Mouse (Mus musculus): ENCODE measurements around the gene Ddx39. TPM values are rescaled to one million over a fixed set of nuclear protein-coding genes. Genes with fewer than 3 reads are reported as not detected.
A peak's percentile ranks its signal among the peaks of the same experiment; 100 is the strongest.

The Ddx39 gene
- polyA plus RNA-seq, 2 experiments from 2014 or later, result 164 to 195 TPM

DNA sequence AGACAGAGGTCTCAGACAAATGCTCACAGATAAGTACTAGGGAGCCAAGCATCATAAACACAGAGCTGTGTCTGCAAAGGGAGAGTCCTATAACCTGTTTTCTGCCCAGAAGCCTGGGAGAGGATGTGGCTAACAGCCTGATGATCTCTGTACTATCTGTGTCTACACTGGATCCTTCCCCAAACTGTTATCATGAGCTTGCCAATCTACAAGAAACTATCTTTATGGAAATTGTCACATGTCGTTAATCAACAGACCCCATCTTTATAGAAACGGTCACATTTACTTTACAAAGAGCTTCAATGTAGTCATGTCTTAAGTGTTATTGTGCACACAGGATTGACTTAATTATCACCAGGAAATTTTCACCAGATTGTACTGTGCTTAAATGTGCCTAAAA, 55.7 kb downstream of the Ddx39 start:
- ATAC-seq, result peak; percentile 34

DNA sequence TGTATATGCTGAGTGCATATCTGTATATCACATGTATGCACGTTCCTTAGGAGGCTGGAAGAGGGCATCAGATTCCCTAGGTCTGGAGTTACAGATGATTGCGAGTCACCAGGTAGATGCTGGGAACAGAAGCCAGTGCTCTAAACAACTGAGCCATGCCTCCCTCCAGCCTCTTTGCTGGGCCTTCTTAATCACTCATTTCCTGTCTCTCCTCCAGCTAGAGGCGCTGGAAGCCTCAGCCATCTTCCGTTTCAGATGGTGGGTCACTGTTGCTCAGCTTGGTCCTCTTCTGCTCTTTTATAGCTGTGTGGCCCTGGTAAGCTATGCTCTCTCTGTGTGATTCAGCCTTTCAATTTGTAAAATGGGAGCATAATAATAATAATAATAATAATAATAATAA, 56.8 kb downstream of the Ddx39 start:
- peak; percentile 10 for ATAC-seq

GRCm38 (mm10) chr8:83772701-83773451, 57.9 kb downstream of the Ddx39 start:
- peak; percentile 56 for ATAC-seq

GRCm38 (mm10) chr8:83773452-83773846, 58.5 kb downstream of the Ddx39 start:
- peak; percentile 60 for ATAC-seq

- ATAC-seq, result no peak
These were observed 59.2 kb downstream of the Ddx39 start for GRCm38 (mm10) chr8:83774221-83774620.

Other genes with a start within 250 kb of the Ddx39 start
- not detected for gene Olfr370, start 179.4 kb upstream of the Ddx39 start, polyA plus RNA-seq (2017; shearing (Covaris generic))
- 100 to 1,000 TPM; 350 to 354 TPM for gene Ndufb7, start 148.5 kb upstream of the Ddx39 start, polyA plus RNA-seq (2017; shearing (Covaris generic))
- 100 to 1,000 TPM; 421 to 424 TPM for gene Tecr, start 107.2 kb upstream of the Ddx39 start, polyA plus RNA-seq (2017; shearing (Covaris generic))
- gene Dnajb1, start 107.0 kb upstream of the Ddx39 start, polyA plus RNA-seq (2017; shearing (Covaris generic)), result 10 to 100 TPM; 40.7 to 44.0 TPM
- 10 to 100 TPM; 21.5 to 26.8 TPM for gene Gipc1, start 62.5 kb upstream of the Ddx39 start, polyA plus RNA-seq (2017; shearing (Covaris generic))
- gene Ptger1, start 48.5 kb upstream of the Ddx39 start, polyA plus RNA-seq (2017; shearing (Covaris generic)), result 1 to 10 TPM in 1 of 2 experiments, under 1 TPM in 1; 0.93 to 1.1 TPM
- 10 to 100 TPM; 13.7 to 26.9 TPM for gene Pkn1, start 16.0 kb upstream of the Ddx39 start, polyA plus RNA-seq (2017; shearing (Covaris generic))
- 100 to 1,000 TPM; 167 to 170 TPM for gene Adgre5, start 26.1 kb downstream of the Ddx39 start, polyA plus RNA-seq (2017; shearing (Covaris generic))
- gene Adgrl1, start 184.9 kb downstream of the Ddx39 start, polyA plus RNA-seq (2017; shearing (Covaris generic)), result 10 to 100 TPM in 1 of 2 experiments, 1 to 10 TPM in 1; 9.3 to 11.0 TPM
- under 1 TPM; 0.24 to 0.66 TPM for gene Gm10644, start 240.0 kb downstream of the Ddx39 start, polyA plus RNA-seq (2017; shearing (Covaris generic))
- gene Asf1b, start 240.3 kb downstream of the Ddx39 start, polyA plus RNA-seq (2017; shearing (Covaris generic)), result 10 to 100 TPM; 69.0 to 76.6 TPM